Mouse (Mus musculus) layer of hippocampus, adult 2 months (tissue): Measurements from ENCODE around the gene Cyp2d22. TPM values are rescaled to one million over a fixed set of nuclear protein-coding genes. Genes with fewer than 3 reads are reported as not detected.
A peak's percentile ranks its signal among the peaks of the same experiment; 100 is the strongest.

Experiments used
- DNase-seq, 2 experiments: peaks; one replicate each; pipeline ENCODE4 v3.0.0; 2022; ENCODE audit warnings: low spot score in 2 of 2
- H3K27ac ChIP-seq: fragments of 200-600 bp; 2 replicates; pipeline ENCODE4 v1.8.1; 2022
- H3K4me3 ChIP-seq: fragments of 200-600 bp; 2 replicates; pipeline ENCODE4 v1.8.1; 2022; ENCODE audit warnings: mild to moderate bottlenecking
- CTCF ChIP-seq: fragments of 200-600 bp; conservative IDR thresholded peaks from 2 replicates; pipeline ENCODE4 v1.8.1; 2022; ENCODE audit warnings: antibody characterized with exemption, mild to moderate bottlenecking, moderate library complexity
- total RNA-seq, 2 experiments: library from RNA; stranded (reverse); gene quantifications; 2 replicates each; pipeline ENCODE4 v1.2.3; 2021

The Cyp2d22 gene
- total RNA-seq, 2 experiments from 2014 or later: 43.0 to 53.8 TPM

- Histone ChIP-seq H3K4me3 (no peak overlapping the region), H3K27ac (no peak overlapping the region)
- DNase-seq: no peak
- TF ChIP-seq CTCF: no peak
Measured at GRCm38 (mm10) chr15:82362234-82362633, 17.8 kb downstream of the Cyp2d22 start.

GRCm38 (mm10) chr15:82361459-82362018, 18.5 kb downstream of the Cyp2d22 start:
- DNase-seq: no peak
- no peak overlapping the region for H3K27ac ChIP-seq
- peak; percentile 66 for TF ChIP-seq CTCF
- no peak overlapping the region for H3K4me3 ChIP-seq

GRCm38 (mm10) chr15:82358431-82359260, 21.4 kb downstream of the Cyp2d22 start:
- DNase-seq: no peak
- H3K27ac ChIP-seq: peak overlapping the region; percentile 70; the same call in 1 of the 2 replicates
- peak; percentile 8; the same call in 1 of the 2 replicates for TF ChIP-seq CTCF
- no peak overlapping the region for H3K4me3 ChIP-seq

- peak; percentile 97 for TF ChIP-seq CTCF
- peak within 1 kb of the TSS; percentile 99 for H3K27ac ChIP-seq
Measured at GRCm38 (mm10) chr15:82354126-82354945, 25.7 kb downstream of the Cyp2d22 start, which contains the start of gene Ndufa6. Ndufa6 (minus strand) TSS chr15:82354322.

GRCm38 (mm10) chr15:82353745-82354113, 26.3 kb downstream of the Cyp2d22 start:
- DNase-seq: no peak
- Histone ChIP-seq H3K27ac (peak overlapping the region; percentile 99), H3K4me3 (peak overlapping the region; percentile 88)
- TF ChIP-seq CTCF: no peak

More at GRCm38 (mm10) chr15:82354126-82354945, 25.7 kb downstream of the Cyp2d22 start, which contains the start of gene Ndufa6:
- DNase-seq: peak; percentile 97 to 98
- peak within 1 kb of the TSS; percentile 88 for H3K4me3 ChIP-seq

GRCm38 (mm10) chr15:82353078-82353744, 26.8 kb downstream of the Cyp2d22 start:
- Histone ChIP-seq H3K27ac (peak overlapping the region; percentile 99), H3K4me3 (peak overlapping the region; percentile 88)
- DNase-seq: no peak
- TF ChIP-seq CTCF: no peak

- H3K4me3 ChIP-seq: no peak overlapping the region
- no peak for TF ChIP-seq CTCF
Measured at GRCm38 (mm10) chr15:82351480-82351879, 28.6 kb downstream of the Cyp2d22 start.

GRCm38 (mm10) chr15:82350349-82350748, 29.7 kb downstream of the Cyp2d22 start:
- Histone ChIP-seq H3K27ac (no peak overlapping the region), H3K4me3 (no peak overlapping the region)
- no peak for DNase-seq
- TF ChIP-seq CTCF: no peak

More at GRCm38 (mm10) chr15:82351480-82351879, 28.6 kb downstream of the Cyp2d22 start:
- H3K27ac ChIP-seq: no peak overlapping the region
- DNase-seq: no peak

- no peak overlapping the region for H3K27ac ChIP-seq
- H3K4me3 ChIP-seq: no peak overlapping the region
- no peak for DNase-seq
- no peak for TF ChIP-seq CTCF
Measured at GRCm38 (mm10) chr15:82348999-82349341, 31.1 kb downstream of the Cyp2d22 start.

- Histone ChIP-seq H3K4me3 (no peak overlapping the region), H3K27ac (no peak overlapping the region)
- DNase-seq: no peak
- TF ChIP-seq CTCF: no peak
Measured at GRCm38 (mm10) chr15:82348258-82348998, 31.6 kb downstream of the Cyp2d22 start.

GRCm38 (mm10) chr15:82347852-82348251, 32.2 kb downstream of the Cyp2d22 start:
- Histone ChIP-seq H3K4me3 (no peak overlapping the region), H3K27ac (no peak overlapping the region)
- TF ChIP-seq CTCF: no peak
- DNase-seq: no peak

GRCm38 (mm10) chr15:82347303-82347676, 32.8 kb downstream of the Cyp2d22 start:
- H3K27ac ChIP-seq: peak overlapping the region; percentile 97
- TF ChIP-seq CTCF: no peak
- peak overlapping the region; percentile 92 for H3K4me3 ChIP-seq
- no peak for DNase-seq
